Mouse (Mus musculus): Measurements from ENCODE around the gene Tmprss11d.

DNA sequence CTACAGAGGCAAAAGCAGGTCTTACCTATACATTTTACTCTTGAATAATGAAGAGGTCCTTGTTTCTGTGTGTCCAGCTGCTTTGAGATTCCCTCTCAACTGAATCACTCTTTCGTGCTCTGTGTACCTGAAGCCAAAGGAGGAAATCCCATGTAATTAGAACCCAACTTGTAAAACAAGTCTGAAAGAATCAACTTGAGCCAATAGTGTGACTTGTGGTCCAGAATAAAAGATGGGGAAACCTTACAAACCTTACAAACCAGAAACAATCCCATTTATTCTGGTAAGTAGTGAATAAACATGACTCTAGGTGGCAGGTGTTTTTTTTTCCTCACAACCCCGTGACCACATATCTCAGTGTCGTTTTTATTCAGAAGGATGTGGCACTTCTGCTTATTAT lies at the start of gene Tmprss11d:
- no peak for TF ChIP-seq GATA1 (IDR thresholded peaks at IDR 0.05; ENCODE audit: low read length)
- TF ChIP-seq TAL1 (IDR thresholded peaks at IDR 0.05; ENCODE audit: low read length): no peak

Data from erythroblast, embryonic 14.5 days (primary cell).